Mouse (Mus musculus) liver, embryonic 14.5 days (tissue): ENCODE results near the gene Kif3a.

Source experiments
- CTCF ChIP-seq: IDR thresholded peaks from 2 replicates; pipeline ENCODE4 v1.5.1; 2016; ENCODE audit warnings: antibody characterized with exemption, low read depth, control low read depth
- EP300 ChIP-seq: IDR thresholded peaks from 2 replicates; pipeline ENCODE4 v1.6.1; 2016; ENCODE audit warnings: antibody characterized with exemption, low read depth

DNA sequence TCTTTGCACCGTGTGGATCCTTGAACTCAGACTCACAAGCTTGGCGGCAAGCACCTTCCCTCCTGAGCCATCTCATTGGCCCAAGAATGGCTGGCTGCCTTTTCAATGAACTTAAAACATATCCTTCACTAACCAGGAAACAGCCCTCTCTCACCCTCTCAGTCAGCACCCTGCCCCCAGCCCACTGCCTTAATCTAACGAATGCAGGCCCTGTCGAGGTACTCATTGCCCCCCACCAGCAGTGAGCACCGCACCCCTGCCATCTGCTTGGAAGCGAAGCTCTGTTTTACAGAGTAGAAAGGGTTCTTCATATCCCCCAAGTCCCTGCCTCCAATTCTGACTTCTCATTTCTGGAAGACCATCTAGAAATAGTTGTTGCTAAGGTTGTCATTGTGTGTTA, 52.2 kb downstream of the Kif3a start:
- TF ChIP-seq CTCF (no peak), EP300 (peak; percentile 7; the same call in 1 of the 2 replicates)
